Mouse (Mus musculus) testis, postnatal 10 days (tissue): ENCODE results near the gene Utrn.

Source experiments
- DNase-seq: peaks from one replicate; pipeline ENCODE4 v3.0.0; 2021; ENCODE audit warnings: low spot score

Gene Utrn

DNA sequence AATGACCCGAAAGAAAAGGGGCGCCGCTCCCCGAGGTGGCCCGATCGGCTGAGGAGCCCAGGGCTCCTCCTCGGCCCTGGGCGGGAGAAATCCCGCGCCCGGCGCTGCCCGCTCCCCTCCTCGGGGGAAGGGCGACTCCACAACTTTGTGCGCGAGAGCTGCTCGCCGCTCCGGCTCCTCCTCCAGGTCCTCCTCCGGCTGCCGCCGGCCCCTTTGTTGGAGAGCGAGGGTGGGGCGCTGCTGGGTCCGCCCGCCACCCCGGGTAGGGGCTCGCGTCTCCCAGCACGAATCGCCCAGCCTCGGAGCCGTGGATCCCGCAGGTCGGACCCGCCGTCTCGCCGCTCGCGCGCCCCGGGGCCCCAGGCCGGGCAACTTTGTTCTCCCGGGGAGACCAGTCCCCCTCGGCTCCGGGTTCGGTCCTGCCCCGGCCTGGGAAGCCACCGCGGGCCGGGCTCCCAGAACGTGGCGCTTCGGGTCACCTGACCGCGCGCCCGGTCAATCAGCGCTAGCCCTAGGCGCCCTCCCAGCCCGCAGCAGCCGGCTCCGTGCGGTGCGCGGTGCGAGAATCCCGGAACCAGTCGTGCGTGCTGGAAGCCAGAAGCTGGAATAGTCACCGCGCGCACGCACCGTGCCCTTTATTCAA, at the start of gene Utrn:
Gene Utrn (minus strand): TSS at position 337 of the 643 bp plus-strand sequence.
- DNase-seq, result peak; percentile 89

DNA sequence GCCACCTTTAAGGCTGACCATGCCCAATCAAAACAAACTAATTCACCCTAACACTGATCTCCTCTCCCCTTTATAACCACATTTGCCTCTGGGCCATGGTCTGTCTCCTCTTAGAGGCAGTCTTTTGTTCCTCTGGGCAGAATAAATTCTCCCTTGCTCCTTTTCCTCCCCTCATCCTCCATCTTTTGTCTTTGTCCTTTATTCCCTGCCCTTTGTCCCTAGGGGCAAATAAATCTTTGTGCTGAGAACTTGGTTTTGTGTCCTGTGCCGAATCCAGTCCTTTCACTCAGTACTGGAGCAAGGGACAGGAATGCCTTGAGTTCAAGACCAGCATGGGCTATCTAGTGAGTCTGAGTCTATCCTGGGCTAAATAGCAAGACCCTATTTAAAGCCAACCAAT, 48.5 kb upstream of the Utrn start:
- no peak for DNase-seq

DNA sequence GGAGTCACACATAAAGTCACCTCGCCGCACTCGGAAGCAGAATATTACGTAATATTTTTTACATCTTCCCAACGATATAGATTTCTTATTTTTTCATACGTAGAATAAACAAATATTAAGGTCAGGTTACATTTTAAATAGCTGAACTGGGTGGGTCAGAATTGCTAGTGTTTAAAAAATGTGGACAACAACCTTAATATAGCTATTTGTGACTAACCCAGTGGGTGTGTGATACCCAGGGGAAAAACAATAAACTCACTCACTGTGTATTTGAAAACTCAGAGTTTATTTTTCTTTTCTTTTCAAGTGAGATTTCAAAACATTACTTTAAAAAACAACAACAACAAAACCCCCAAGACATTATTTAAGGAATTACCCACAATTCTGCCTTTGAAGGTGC, 47.2 kb upstream of the Utrn start:
- no peak for DNase-seq

GRCm38 (mm10) chr10:12915826-12916225, 46.7 kb upstream of the Utrn start:
- no peak for DNase-seq

DNA sequence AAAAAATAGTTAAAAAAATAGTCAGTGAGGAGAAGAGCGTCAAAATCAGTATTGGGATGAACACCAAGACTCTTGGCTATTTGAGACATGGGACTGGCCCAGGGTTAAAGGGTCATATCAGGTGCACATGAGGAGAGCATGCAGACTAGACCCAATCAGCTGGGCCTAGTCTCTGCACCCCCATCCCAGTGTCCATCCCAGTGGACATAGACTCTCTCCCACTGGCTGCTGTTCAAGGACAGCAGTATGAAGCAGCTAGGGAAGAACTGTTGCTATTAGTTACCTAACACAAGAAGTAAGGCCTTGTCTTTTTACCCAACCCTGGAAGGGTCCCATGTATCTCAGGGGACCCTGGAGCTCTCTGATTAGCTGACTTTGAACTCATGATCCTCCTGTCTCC, 45.0 kb upstream of the Utrn start:
- no peak for DNase-seq

DNA sequence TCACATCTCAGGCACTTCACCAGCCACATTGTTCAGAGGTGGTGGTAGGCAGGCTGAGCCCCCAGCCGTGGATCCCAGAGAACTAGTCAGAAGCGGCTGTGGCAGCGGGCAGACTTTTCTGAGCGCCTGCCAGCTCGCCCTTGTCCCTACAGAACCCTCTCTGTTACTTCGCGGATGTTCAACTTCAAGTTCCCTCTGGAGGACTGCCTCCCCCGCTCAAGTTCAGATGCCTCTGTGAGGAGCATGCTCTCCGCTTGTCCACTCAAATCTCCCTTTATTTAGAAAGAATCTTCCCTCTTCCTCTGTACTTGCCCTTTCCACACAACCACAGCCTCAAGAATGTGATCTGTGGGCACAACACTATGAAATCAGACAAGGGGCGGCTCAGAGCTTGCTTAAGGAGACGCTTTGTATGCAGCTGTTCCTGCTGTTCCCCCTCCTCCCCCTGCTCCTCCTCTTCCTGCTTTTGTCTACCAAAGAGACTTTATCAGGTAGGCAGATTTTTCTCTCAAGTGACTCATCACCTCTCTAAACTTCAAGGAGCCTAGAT, 42.9 kb upstream of the Utrn start:
- peak; percentile 73 for DNase-seq

GRCm38 (mm10) chr10:12911451-12911850, 42.3 kb upstream of the Utrn start:
- DNase-seq, result no peak

GRCm38 (mm10) chr10:12909891-12910290, 40.7 kb upstream of the Utrn start:
- DNase-seq, result no peak

DNA sequence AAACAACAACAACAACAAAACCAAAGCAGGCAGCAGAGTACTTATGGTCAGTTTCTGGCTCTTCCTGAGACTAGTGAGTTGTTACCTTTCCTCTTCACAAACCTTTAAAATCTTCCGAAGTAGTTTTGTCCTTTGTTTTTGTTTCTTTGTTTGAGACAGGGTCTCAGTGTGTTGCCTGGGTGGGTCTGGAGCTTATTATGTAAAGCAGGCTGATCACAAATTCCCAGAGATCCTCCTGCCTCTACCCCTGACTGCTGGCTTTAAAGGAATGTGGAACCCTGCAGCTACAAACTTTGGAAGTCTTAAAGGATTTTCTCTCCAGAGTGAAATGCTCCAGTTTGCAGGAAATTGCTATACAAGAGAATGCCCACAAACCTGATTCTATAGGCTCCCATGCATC, 40.0 kb upstream of the Utrn start:
- DNase-seq, result no peak

DNA sequence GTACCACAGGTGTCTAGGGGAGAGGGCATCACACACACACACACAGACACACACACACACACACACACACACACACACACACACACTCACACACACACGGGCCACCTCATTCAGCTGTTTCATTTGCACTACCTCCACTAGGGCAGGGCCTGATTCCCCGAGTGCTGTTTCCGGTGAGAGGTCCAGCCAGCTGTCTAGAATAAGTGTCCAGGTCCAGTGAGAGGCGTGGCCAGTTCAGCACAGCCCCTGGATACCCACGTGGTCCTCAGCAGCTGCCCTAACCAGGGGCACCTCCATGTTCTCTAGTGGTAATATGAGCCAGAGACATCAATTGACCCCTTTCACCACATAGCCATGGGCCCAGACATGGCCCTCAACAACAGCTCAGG, 35.0 kb upstream of the Utrn start:
- no peak for DNase-seq

DNA sequence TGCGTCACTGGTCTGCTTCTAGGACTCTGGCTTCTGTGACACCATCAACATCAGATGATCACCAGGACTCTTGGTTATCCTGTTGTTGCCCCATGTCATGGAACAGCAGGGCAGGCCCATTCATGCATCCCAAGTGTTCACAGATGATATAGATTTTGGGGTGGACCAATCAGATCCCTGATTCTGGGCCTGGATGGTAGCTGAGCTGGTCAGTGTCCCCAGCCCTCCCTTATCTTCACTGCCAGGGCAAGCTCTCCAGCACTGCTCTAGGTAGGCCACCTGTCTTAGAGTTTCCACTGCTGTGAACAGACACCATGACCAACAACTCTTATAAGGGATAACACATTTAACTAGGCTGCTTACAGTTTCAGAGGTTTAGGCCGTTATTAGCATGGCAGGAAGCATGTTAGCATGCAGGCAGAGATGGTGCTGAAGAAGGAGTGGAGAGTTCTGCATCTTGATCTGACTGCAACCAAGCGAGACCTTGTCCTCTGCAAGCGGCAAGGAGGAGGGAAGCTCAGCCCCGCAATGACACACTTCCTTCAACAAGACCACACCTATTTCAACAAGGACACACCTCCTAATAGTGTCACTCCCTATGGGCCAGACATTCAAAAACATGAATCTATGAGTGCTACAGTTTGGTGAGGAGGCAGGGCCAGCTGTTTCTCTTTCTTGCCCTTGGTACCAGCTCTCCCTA, 34.4 kb upstream of the Utrn start:
- DNase-seq, result no peak

GRCm38 (mm10) chr10:12899901-12900300, 30.7 kb upstream of the Utrn start:
- DNase-seq, result no peak

DNA sequence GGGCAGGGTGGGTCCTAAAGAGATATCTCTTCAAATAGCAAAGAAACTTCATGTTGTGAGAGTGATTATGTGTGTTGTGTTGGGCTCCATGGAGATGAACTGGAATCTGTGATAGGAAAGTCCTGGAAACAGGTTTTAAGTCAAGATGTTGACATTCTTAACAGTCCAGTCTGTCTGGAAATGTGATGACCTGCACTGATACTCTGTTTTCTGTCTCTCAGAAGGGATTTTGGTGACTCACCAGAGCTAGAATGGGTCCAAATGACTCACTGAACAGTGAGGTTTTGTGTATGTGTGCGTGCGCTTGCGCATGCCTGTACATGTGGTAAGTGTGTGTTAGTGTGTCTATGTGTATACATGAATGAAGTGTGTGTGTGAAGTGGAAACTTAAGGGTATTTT, 24.2 kb upstream of the Utrn start:
- DNase-seq, result no peak

GRCm38 (mm10) chr10:12888373-12888772, 19.2 kb upstream of the Utrn start:
- DNase-seq, result no peak

DNA sequence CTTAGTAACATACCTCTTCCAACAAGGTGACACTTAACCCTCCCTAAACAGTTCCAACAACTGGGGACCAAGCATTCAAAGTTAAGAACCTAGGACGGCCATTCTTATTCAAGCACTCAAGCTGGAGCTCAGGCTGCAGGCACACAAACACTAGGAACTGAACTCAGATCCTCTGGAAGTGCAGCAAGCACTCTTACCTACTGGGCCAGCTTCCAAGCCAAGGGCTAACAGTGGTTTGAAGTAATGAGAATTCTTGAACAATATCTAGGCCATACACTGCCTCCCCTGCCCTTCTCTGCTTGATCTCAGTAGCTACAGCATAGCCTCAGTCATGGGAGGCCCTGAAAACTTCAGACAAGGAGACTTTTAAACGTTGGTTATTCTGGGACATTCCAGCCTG, 18.6 kb upstream of the Utrn start:
- DNase-seq, result no peak

- DNase-seq, result peak; percentile 43
Measured at GRCm38 (mm10) chr10:12884308-12884948, 15.3 kb upstream of the Utrn start.

GRCm38 (mm10) chr10:12881911-12882310, 12.7 kb upstream of the Utrn start:
- DNase-seq, result no peak

DNA sequence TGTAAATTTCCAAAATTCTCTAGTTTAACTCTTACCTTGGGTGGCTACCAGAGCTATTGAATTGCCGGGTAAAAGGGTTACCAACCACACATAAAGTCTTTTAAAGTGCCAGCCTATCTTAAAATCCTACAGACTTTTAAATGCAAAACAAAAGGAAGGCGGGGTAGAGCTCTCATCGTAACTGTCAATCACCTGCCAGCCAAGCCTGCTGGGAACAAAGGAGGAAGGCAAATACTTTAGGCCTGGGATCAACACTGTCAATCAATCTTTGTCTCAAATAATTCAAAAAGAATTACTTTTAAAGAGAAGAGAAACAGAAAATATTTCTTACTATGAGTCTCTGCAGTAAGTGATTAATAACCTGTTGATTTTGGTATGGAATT, 10.1 kb upstream of the Utrn start:
- DNase-seq, result no peak

DNA sequence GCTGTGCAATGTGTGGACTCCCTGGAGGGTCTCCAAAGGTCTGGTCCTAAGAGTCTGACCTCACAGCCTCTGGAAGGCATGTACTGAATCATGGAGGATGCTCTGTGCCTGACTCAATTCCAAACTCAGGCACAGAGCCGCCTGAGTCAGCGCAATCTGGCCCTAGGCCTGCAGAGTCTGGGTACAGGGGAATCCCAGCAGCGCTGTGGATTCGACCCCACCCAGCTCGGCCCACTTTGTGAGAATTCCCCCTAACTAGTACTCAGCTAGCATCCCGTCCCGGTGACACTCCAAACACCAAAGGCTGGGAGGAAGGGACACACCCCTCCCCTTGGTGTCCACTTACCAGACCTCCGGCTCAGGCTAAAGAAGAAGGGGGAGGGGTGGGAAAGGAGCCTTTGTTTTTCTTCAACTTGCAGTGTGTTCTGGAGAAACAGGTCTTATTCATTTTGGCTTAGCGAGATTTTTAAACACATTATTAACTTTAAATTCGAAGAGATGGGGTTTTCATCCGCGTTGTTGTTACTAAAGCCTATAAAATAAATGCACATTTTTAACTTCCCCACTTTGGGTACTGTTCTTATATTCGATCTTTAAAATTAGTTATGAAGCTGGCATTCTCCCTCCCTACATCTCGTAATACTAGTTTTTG, 9.6 kb upstream of the Utrn start:
- no peak for DNase-seq

GRCm38 (mm10) chr10:12876426-12876825, 7.3 kb upstream of the Utrn start:
- DNase-seq, result no peak

GRCm38 (mm10) chr10:12875410-12875809, 6.2 kb upstream of the Utrn start:
- DNase-seq, result no peak

GRCm38 (mm10) chr10:12874577-12875277, 5.6 kb upstream of the Utrn start:
- no peak for DNase-seq
